Mouse (Mus musculus): ENCODE measurements at regions not wholly inside any gene's neighbourhood (a gene's known extent, or its start where the extent isn't known, plus 50 kb on each side); places are given as distances from the start of the nearest gene placed in this dataset.

- DNase-seq (ENCODE audit: low read depth, low spot score), result no peak
Observed at GRCm38 (mm10) chr3:40458490-40458889, 72.6 kb upstream of the Intu start.

GRCm38 (mm10) chr3:40463446-40463845 lies 67.6 kb upstream of the Intu start:
- DNase-seq (ENCODE audit: low read depth, low spot score), result no peak

GRCm38 (mm10) chr3:40470101-40470500 lies 61.0 kb upstream of the Intu start:
- no peak for DNase-seq (ENCODE audit: low read depth, low spot score)

GRCm38 (mm10) chr3:40472766-40473165 lies 58.3 kb upstream of the Intu start:
- DNase-seq (ENCODE audit: low read depth, low spot score), result no peak

GRCm38 (mm10) chr3:40480258-40480951 lies 50.7 kb upstream of the Intu start:
- no peak for DNase-seq (ENCODE audit: low read depth, low spot score)
